Mouse (Mus musculus) heart, embryonic 16.5 days (tissue): ENCODE results near the gene Rev3l. TPM values are rescaled to one million over a fixed set of nuclear protein-coding genes. Genes with fewer than 3 reads are reported as not detected.

Experiments
- polyA plus RNA-seq: library from polyadenylated mRNA; unstranded; fragments of >200 nt; fragmentation: Nextera tagmentation; extraction: Ambion mirVana; gene quantifications from 2 replicates; pipeline ENCODE4 v1.2.1, GENCODE M21; 2015

Rev3l gene
- polyA plus RNA-seq, 1 experiment from 2014 or later = 8.4 TPM

Other genes with a start within 250 kb of the Rev3l start
- gene Traf3ip2, start 119.2 kb upstream of the Rev3l start, polyA plus RNA-seq = 10.7 and 12.5 TPM in 2 replicates
- gene Mfsd4b4, start 167.1 kb downstream of the Rev3l start, polyA plus RNA-seq = 4.3 and 4.4 TPM in 2 replicates
- gene Mfsd4b2, start 194.8 kb downstream of the Rev3l start, polyA plus RNA-seq = 0.12 TPM in 1 of 2 replicates, not detected in the other
- 1.3 and 1.6 TPM in 2 replicates for gene Mfsd4b3, start 228.0 kb downstream of the Rev3l start, polyA plus RNA-seq